Mouse (Mus musculus) stomach, postnatal 0 days (tissue): Measurements from ENCODE around the gene Aig1. TPM values are rescaled to one million over a fixed set of nuclear protein-coding genes. Genes with fewer than 3 reads are reported as not detected.

Experiments
- ATAC-seq: fragments of 200-750 bp; cut with Nextera tagmentation; 2 replicates; pipeline ENCODE4 v1.8.0; 2017; ENCODE audit not compliant: low FRiP score, low TSS enrichment
- DNase-seq: peaks from one replicate; pipeline ENCODE4 v3.0.0-alpha.2; 2016; ENCODE audit warnings: low spot score
- H3K27ac ChIP-seq: fragments of 300-500 bp; sonication (generic); replicated peaks from 2 replicates; pipeline ENCODE4 v1.5.1; 2014; ENCODE audit warnings: mild to moderate bottlenecking, control low read depth
- H3K27me3 ChIP-seq: fragments of 300-500 bp; sonication (generic); 2 replicates; pipeline ENCODE4 v1.6.1; 2014; ENCODE audit warnings: low read length; ENCODE audit not compliant: control insufficient read depth, insufficient read depth
- H3K36me3 ChIP-seq: fragments of 300-500 bp; sonication (generic); 2 replicates; pipeline ENCODE4 v1.6.1; 2014; ENCODE audit warnings: low read length, mixed read lengths; ENCODE audit not compliant: control insufficient read depth, insufficient read depth
- H3K4me1 ChIP-seq: fragments of 300-500 bp; sonication (generic); replicated peaks from 2 replicates; pipeline ENCODE4 v1.6.1; 2014; ENCODE audit warnings: antibody characterized with exemption; ENCODE audit not compliant: control insufficient read depth, insufficient read depth
- H3K4me2 ChIP-seq: fragments of 300-500 bp; sonication (generic); replicated peaks from 2 replicates; pipeline ENCODE4 v1.6.1; 2014; ENCODE audit warnings: low read depth, mild to moderate bottlenecking, control low read depth, moderate library complexity
- H3K4me3 ChIP-seq: fragments of 300-500 bp; sonication (generic); 2 replicates; pipeline ENCODE4 v1.5.1; 2014; ENCODE audit warnings: low read depth, low read length, control low read depth
- H3K9ac ChIP-seq: fragments of 300-500 bp; sonication (generic); 2 replicates; pipeline ENCODE4 v1.6.1; 2014; ENCODE audit warnings: mild to moderate bottlenecking, low read length, control low read depth, mixed read lengths
- H3K9me3 ChIP-seq: fragments of 300-500 bp; sonication (generic); 2 replicates; pipeline ENCODE4 v1.6.1; 2016; ENCODE audit warnings: low read length; ENCODE audit not compliant: control insufficient read depth
- CTCF ChIP-seq: IDR thresholded peaks from 2 replicates; pipeline ENCODE4 v1.5.1; 2016; ENCODE audit warnings: antibody characterized with exemption, low read depth, mild to moderate bottlenecking, moderate library complexity
- EP300 ChIP-seq: optimal IDR thresholded peaks from 2 replicates; pipeline ENCODE3; 2016; ENCODE audit warnings: antibody characterized with exemption
- WGBS: fragments of 180-500 bp; shearing (Covaris S2); extraction: QIAGEN DNeasy Blood & Tissue Kit; methylation state at CpG from one replicate; pipeline ENCODE4 v1.1.7; 2014; 5-methylcytosine and 5-hydroxymethylcytosine counted together
- polyA plus RNA-seq: library from polyadenylated mRNA; unstranded; fragments of >200 nt; fragmentation: Nextera tagmentation; extraction: Ambion mirVana; gene quantifications from 2 replicates; pipeline ENCODE4 v1.2.1, GENCODE M21; 2015

Aig1 gene
- polyA plus RNA-seq, 1 experiment from 2014 or later, result 33.3 TPM

DNA sequence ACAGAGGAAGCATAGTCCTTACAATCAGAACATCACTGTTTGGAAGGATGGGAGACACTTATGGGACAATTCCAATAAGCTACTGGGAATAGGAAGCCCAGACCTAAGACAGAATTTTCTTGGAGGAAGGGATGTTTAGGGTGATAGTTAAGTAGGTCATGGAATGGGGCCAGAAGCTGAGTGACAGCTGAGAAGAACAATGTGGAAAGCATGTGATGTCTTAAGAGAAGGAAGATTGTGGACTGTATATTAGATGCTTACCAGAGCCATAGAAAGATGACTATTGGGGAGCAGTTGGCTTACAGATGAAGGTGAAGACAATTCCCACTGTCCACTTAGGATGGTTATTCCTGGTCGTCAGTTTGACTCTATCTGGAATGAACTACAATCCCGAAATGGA, 191.3 kb downstream of the Aig1 start:
- WGBS, result 85% methylated on average over 2 of the region's 2 CpGs
- H3K9ac ChIP-seq, result no peak overlapping the region
- ATAC-seq, result no peak
- no peak for TF ChIP-seq CTCF
- TF ChIP-seq EP300, result no peak
- no peak for DNase-seq
- no peaks in the 10 kb centered on the region for H3K27me3 ChIP-seq
- H3K9me3 ChIP-seq, result no peaks in the 10 kb centered on the region
- H3K27ac ChIP-seq, result no peak overlapping the region
- H3K36me3 ChIP-seq, result no peaks in the 10 kb centered on the region
- no peaks in the 10 kb centered on the region for H3K4me1 ChIP-seq
- no peak overlapping the region for H3K4me2 ChIP-seq
- H3K4me3 ChIP-seq, result no peak overlapping the region

DNA sequence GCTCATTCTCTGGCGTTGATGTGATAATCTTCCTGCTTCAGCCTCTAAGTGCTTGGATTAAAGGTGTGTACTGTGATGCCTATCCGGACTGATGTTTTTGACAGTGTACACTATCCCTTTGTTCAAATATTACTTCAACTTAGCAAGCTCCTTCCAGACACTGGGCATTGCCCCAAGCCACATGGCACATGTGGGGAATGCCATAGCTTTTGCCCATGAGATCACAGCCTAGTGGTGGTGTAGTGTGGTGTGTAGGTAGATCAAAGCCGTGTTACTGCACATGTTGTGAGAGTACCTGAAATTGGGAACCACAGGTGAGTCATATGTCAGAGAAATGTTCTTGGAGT, 193.8 kb downstream of the Aig1 start:
- 82% methylated on average over 3 of the region's 3 CpGs for WGBS
- no peak for TF ChIP-seq CTCF
- TF ChIP-seq EP300, result no peak
- H3K9ac ChIP-seq, result no peak overlapping the region
- H3K4me3 ChIP-seq, result no peak overlapping the region
- no peaks in the 10 kb centered on the region for H3K4me1 ChIP-seq
- H3K4me2 ChIP-seq, result no peak overlapping the region
- no peaks in the 10 kb centered on the region for H3K36me3 ChIP-seq
- no peaks in the 10 kb centered on the region for H3K9me3 ChIP-seq
- ATAC-seq, result no peak
- H3K27ac ChIP-seq, result no peak overlapping the region
- H3K27me3 ChIP-seq, result no peaks in the 10 kb centered on the region
- DNase-seq, result no peak

DNA sequence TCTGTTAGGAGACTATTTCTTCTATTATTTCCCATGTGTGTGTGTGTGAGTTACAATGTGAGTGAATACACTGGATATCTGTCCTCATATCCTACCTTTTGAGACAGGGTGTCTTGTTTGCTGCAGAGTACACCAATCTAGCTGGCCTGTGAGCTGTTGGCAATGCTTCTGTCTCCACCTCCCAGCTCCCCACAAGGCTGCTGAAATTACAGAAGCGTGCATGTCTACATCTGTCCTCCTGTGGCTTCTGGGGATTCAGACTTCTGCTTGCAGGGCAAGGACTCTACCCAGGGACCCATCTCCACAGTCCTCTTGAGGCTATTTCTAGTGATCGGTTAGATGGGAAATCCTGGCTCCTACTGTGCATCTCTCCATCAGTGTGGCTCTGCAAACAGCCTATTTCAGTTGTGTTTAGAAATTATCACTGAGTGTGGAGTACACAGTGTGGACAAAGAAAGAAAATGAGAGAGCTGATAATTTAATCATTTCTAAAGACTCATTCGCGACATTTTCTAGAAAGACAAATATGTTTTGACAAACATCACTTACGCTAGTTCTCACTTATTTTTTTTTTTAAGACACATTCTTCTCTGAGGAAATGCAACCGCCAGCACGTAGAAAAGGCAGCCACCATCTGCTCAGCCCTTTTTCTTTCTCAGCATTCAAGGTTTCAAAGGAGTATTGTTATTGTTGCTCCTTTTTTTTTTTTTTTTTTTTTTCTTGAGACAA, 194.3 kb downstream of the Aig1 start:
- Histone ChIP-seq H3K4me1 (no peaks in the 10 kb centered on the region), H3K9me3 (no peaks in the 10 kb centered on the region), H3K4me3 (no peak overlapping the region), H3K4me2 (no peak overlapping the region), H3K27me3 (no peaks in the 10 kb centered on the region), H3K36me3 (no peaks in the 10 kb centered on the region), H3K9ac (no peak overlapping the region), H3K27ac (no peak overlapping the region)
- ATAC-seq, result no peak
- TF ChIP-seq CTCF, result no peak
- TF ChIP-seq EP300, result no peak
- WGBS, result 75% methylated on average over 7 of the region's 7 CpGs
- no peak for DNase-seq

DNA sequence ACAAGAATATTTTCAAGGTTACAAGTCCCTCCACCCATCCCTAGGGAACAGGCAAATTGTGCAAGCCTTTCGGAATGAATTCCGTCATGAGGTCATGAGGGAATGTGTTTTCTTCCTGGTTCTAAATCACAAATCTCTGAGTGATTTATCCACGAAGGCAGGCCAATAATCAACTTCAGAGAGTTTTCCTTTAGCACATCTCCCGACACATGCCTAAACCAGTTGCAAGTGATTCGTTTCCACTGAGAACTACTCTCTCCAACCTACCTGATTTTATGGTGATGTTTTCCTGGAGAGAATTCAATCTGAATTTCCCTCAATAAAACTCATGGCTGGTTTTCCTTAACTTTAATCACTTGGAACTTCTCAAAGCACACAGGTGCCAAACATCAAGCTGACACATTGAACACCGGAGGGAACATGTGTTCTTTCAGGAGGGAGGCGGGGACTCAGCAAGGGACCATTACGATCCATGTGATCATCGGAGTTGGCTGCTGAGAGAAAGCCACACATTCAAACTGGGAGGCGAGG, 201.5 kb downstream of the Aig1 start:
- Histone ChIP-seq H3K27ac (no peak overlapping the region), H3K4me1 (no peaks in the 10 kb centered on the region), H3K4me3 (no peak overlapping the region), H3K9ac (no peak overlapping the region), H3K36me3 (no peaks in the 10 kb centered on the region), H3K4me2 (no peak overlapping the region), H3K27me3 (no peaks in the 10 kb centered on the region), H3K9me3 (no peaks in the 10 kb centered on the region)
- no peak for TF ChIP-seq EP300
- TF ChIP-seq CTCF, result no peak
- ATAC-seq (no peak; the same call in 1 of the 2 replicates), DNase-seq (no peak)
- 53% methylated on average over 10 of the region's 10 CpGs for WGBS

DNA sequence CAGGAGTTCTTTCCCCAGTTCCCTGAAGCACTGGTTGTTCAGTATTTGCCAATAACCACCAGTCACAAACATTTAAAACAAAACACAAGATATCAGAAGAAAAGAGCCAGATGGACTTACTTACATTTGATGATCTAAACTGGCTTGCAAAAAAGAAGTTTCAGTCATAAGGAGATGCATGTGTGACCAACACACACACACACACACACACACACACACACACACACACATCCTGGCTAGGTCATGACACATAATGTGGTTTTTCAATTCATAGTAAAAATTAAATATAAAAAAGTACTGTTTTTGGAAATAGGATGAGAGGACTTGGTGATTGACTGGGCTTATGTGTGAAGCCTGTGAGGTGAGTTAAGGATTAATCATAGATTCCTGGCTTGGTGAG, 205.3 kb downstream of the Aig1 start:
- Histone ChIP-seq H3K27me3 (no peaks in the 10 kb centered on the region), H3K27ac (no peak overlapping the region), H3K4me1 (no peaks in the 10 kb centered on the region), H3K4me3 (no peak overlapping the region), H3K9me3 (no peaks in the 10 kb centered on the region), H3K4me2 (no peak overlapping the region), H3K36me3 (no peaks in the 10 kb centered on the region), H3K9ac (no peak overlapping the region)
- no peak for DNase-seq
- no peak for ATAC-seq
- TF ChIP-seq EP300 (no peak), CTCF (no peak)

DNA sequence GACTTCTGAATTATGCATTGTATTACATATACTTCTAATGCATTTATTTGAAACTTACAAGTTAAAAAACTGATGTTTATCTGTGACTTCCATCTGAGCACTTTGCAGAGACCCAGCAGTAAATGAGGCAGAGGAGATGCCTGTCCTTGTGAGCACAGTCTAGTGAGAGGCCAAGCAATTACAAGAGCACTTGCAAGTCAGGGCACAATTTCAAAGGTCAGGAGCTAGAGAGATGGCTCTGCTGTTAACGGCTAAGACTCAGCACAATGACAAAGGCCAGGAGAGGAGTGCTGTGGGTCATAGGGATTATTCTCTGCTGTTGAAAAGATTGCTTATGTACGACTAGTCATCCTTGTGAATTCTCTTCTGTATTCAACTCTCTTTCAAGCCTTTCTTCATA, 209.0 kb downstream of the Aig1 start:
- Histone ChIP-seq H3K9ac (no peak overlapping the region), H3K9me3 (no peaks in the 10 kb centered on the region), H3K36me3 (no peaks in the 10 kb centered on the region), H3K27me3 (no peaks in the 10 kb centered on the region), H3K4me1 (no peaks in the 10 kb centered on the region), H3K4me2 (no peak overlapping the region), H3K4me3 (no peak overlapping the region), H3K27ac (no peak overlapping the region)
- WGBS, result 52% methylated on average over 2 of the region's 2 CpGs
- TF ChIP-seq CTCF (no peak), EP300 (no peak)
- DNase-seq (no peak), ATAC-seq (no peak)
